26 mouse cellular contexts compared by ENCODE assay signal in the genomic region with DNA sequence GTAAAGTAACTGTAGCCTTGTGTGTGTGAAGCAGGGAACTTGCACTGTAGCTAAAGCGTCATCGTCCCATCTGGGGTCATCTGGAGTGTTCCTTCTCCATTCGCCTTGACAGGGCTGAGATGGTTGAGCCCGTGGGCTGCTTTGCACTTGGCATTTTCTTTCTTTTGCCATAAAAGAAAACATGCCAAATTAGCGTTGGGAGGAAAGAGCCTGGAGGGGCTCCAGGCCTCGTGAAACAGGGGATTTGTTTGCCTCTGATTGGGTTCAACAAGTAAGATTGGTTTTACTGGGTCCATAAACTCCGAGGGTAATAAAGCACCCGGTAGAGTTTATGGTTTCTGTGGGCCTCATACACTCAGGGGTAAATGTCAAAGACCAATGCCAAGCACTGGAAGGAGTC. TPM values are rescaled to one million over a fixed set of nuclear protein-coding genes. Genes with fewer than 3 reads are reported as not detected.
DNase-seq lines count a peak whose midpoint lies in the region; ATAC-seq and TF ChIP-seq lines count a peak whose summit lies in the region.
"Had no signal": no experiment of that assay in that cellular context is flagged by ENCODE, and none has a peak within 500 bp of the region (broad histone marks: within the 10 kb centered on the region; RNA-seq: fewer than 3 reads in every experiment).

No protein-coding gene starts in this region.

- no peaks in the 10 kb centered on the region for H3K9me3 ChIP-seq in kidney, embryonic 15.5 days (replicated peaks)
- no peaks in the 10 kb centered on the region for H3K9me3 ChIP-seq in limb, embryonic 13.5 days
- H3K9me3 ChIP-seq in stomach, postnatal 0 days (ENCODE audit: control insufficient read depth, low read length): no peaks in the 10 kb centered on the region
- H3K9me3 ChIP-seq: embryonic facial prominence, embryonic 15.5 days; forebrain, embryonic 10.5 days; heart, embryonic 10.5 days had no signal

- WGBS in kidney, embryonic 15.5 days: 35% methylated on average over 8 of the region's 8 CpGs
- 27% methylated on average over 8 of the region's 8 CpGs for WGBS in large intestine, adult 2 months
- WGBS in limb, embryonic 13.5 days: 28% methylated on average over 8 of the region's 8 CpGs
- 88% methylated on average over 8 of the region's 8 CpGs for WGBS in stomach, postnatal 0 days

- no peak overlapping the region for H3K4me3 ChIP-seq in kidney, embryonic 15.5 days (replicated peaks)
- H3K4me3 ChIP-seq in limb, embryonic 13.5 days: no peak overlapping the region
- H3K4me3 ChIP-seq in stomach, postnatal 0 days (ENCODE audit: low read depth, low read length): no peak overlapping the region
- H3K4me3 ChIP-seq: embryonic facial prominence, embryonic 15.5 days; erythroblast, embryonic 14.5 days; forebrain, embryonic 10.5 days; heart, embryonic 10.5 days had no signal

- peak overlapping the region; percentile 22; the same call in 1 of the 2 replicates for H3K27ac ChIP-seq in kidney, embryonic 15.5 days
- peak overlapping the region; percentile 69; the same call in 1 of the 2 replicates for H3K27ac ChIP-seq in limb, embryonic 13.5 days
- no peak overlapping the region for H3K27ac ChIP-seq in stomach, postnatal 0 days (replicated peaks)
- H3K27ac ChIP-seq: embryonic facial prominence, embryonic 15.5 days; forebrain, embryonic 10.5 days; heart, embryonic 10.5 days; hindbrain, embryonic 14.5 days had no signal

- no peak for ATAC-seq in kidney, embryonic 15.5 days (replicated peaks; ENCODE audit: low FRiP score)
- ATAC-seq in limb, embryonic 13.5 days (ENCODE audit: low FRiP score, low read depth): peak; percentile 74; the same call in 1 of the 2 replicates
- ATAC-seq in stomach, postnatal 0 days (ENCODE audit: low FRiP score, low TSS enrichment): no peak
- ATAC-seq: activated CD4-positive, CD25-positive, alpha-beta regulatory T cell, adult 4 months; forebrain, embryonic 14.5 days; Patski had no signal

- H3K4me2 ChIP-seq in kidney, embryonic 15.5 days: no peak overlapping the region
- H3K4me2 ChIP-seq in limb, embryonic 13.5 days (replicated peaks): peak overlapping the region; percentile 39
- H3K4me2 ChIP-seq in stomach, postnatal 0 days (replicated peaks; ENCODE audit: low read depth): no peak overlapping the region
- H3K4me2 ChIP-seq: embryonic facial prominence, embryonic 15.5 days; hindbrain, embryonic 14.5 days had no signal

- no peaks in the 10 kb centered on the region for H3K27me3 ChIP-seq in kidney, embryonic 15.5 days
- H3K27me3 ChIP-seq in limb, embryonic 13.5 days: no peaks in the 10 kb centered on the region
- H3K27me3 ChIP-seq in stomach, postnatal 0 days (ENCODE audit: control insufficient read depth, insufficient read depth, low read length): no peaks in the 10 kb centered on the region
- H3K27me3 ChIP-seq: CH12.LX; embryonic facial prominence, embryonic 15.5 days; Patski had no signal

- TF ChIP-seq EP300 in stomach, postnatal 0 days (optimal IDR thresholded peaks at IDR 0.05): no peak

- no peak for TF ChIP-seq POLR2A in brain, embryonic 14.5 days (IDR thresholded peaks at IDR 0.05; ENCODE audit: borderline replicate concordance, extremely low read depth, insufficient read depth, insufficient read length, poor library complexity, severe bottlenecking)

- TF ChIP-seq CTCF in brain, embryonic 14.5 days (IDR thresholded peaks at IDR 0.05; ENCODE audit: borderline replicate concordance, extremely low read depth, insufficient read depth, insufficient read length): no peak
- TF ChIP-seq CTCF in stomach, postnatal 0 days (IDR thresholded peaks at IDR 0.05; ENCODE audit: low read depth): no peak

- H3K36me3 ChIP-seq in kidney, embryonic 15.5 days: no peaks in the 10 kb centered on the region
- peaks cover 3% of the 10 kb centered on the region; the same call in 1 of the 2 replicates for H3K36me3 ChIP-seq in limb, embryonic 13.5 days
- no peaks in the 10 kb centered on the region for H3K36me3 ChIP-seq in stomach, postnatal 0 days (ENCODE audit: control insufficient read depth, insufficient read depth, low read length)
- H3K36me3 ChIP-seq: embryonic facial prominence, embryonic 15.5 days; forebrain, embryonic 10.5 days had no signal

- no peak for DNase-seq in kidney, adult 8-10 months
- DNase-seq in brain, embryonic 14.5 days (ENCODE audit: low read depth): peak; percentile 29
- DNase-seq in large intestine, adult 2 months (ENCODE audit: low read depth, low spot score): peak; percentile 7
- DNase-seq in spleen, postnatal 10 days (ENCODE audit: low spot score in 2 of 2): no peak
- DNase-seq in stomach, postnatal 0 days (ENCODE audit: low spot score): no peak
- DNase-seq in cerebellum, adult 9-11 months: no peak
- DNase-seq: adrenal gland, postnatal 14 days; cerebellum, adult 2 months; cerebellum, postnatal 14 days; embryo, embryonic 11 days; gastrocnemius, postnatal 10 days; heart, adult 18-20 months; heart, postnatal 14 days had no signal

- peaks cover 9% of the 10 kb centered on the region; the same call in 1 of the 2 replicates for H3K4me1 ChIP-seq in kidney, embryonic 15.5 days
- peaks cover 38% of the 10 kb centered on the region for H3K4me1 ChIP-seq in limb, embryonic 13.5 days
- no peaks in the 10 kb centered on the region for H3K4me1 ChIP-seq in stomach, postnatal 0 days (replicated peaks; ENCODE audit: control insufficient read depth, insufficient read depth)
- H3K4me1 ChIP-seq: embryonic facial prominence, embryonic 15.5 days; forebrain, embryonic 10.5 days; heart, embryonic 10.5 days had no signal

- no peak overlapping the region for H3K9ac ChIP-seq in kidney, embryonic 15.5 days
- H3K9ac ChIP-seq in limb, embryonic 13.5 days: no peak overlapping the region
- H3K9ac ChIP-seq in stomach, postnatal 0 days (ENCODE audit: low read length): no peak overlapping the region
- H3K9ac ChIP-seq: embryonic facial prominence, embryonic 15.5 days; hindbrain, embryonic 14.5 days had no signal

RNA-seq across cellular contexts. Expression of gene Nr2e3, which starts 41.9 kb away (rescaled TPM):
- polyA plus RNA-seq in kidney, embryonic 15.5 days (2015; fragmentation: Nextera tagmentation; extraction: Ambion mirVana): not detected in 2 replicates
- 0.11 and 0.15 TPM in 2 replicates for polyA plus RNA-seq in brain, embryonic 14.5 days (2012; rRNA removed)
- polyA plus RNA-seq in large intestine, adult 2 months (2012; rRNA removed): 2.4 and 3.4 TPM in 2 replicates
- 2.1 TPM in 2 replicates for polyA plus RNA-seq in limb, embryonic 13.5 days (2015; fragmentation: Nextera tagmentation; extraction: Ambion mirVana)
- 0.08 TPM in 1 of 2 replicates, not detected in the other for polyA plus RNA-seq in stomach, postnatal 0 days (2015; fragmentation: Nextera tagmentation; extraction: Ambion mirVana)
- polyA plus RNA-seq: activated CD4-positive, CD25-positive, alpha-beta regulatory T cell, adult 4 months; C2C12; cerebellum, adult 2 months; erythroblast, embryonic 14.5 days; forebrain, embryonic 10.5 days; forebrain, embryonic 14.5 days; heart, embryonic 14.5 days; hindbrain, embryonic 14.5 days; Patski had no signal

Comparison
In these comparisons a context has a peak if more than half of its experiments do, and no peak if none do; other contexts are left out.
1. DNase-seq: peak in brain, embryonic 14.5 days (single experiment) and large intestine, adult 2 months (single experiment); none in kidney, adult 8-10 months (0 of 2), spleen, postnatal 10 days (0 of 2), stomach, postnatal 0 days (single experiment) and cerebellum, adult 9-11 months (single experiment).